Mouse (Mus musculus): ENCODE measurements at regions not wholly inside any gene's neighbourhood (a gene's known extent, or its start where the extent isn't known, plus 50 kb on each side); places are given as distances from the start of the nearest gene placed in this dataset.

- no peak for TF ChIP-seq CTCF (conservative IDR thresholded peaks at IDR 0.05 in 1 of 2, IDR thresholded peaks at IDR 0.05 in 1 of 2; ENCODE audit: low read depth in 2 of 2, low read length in 2 of 2)
- no peak for TF ChIP-seq RAD21 (IDR thresholded peaks at IDR 0.05; ENCODE audit: low read depth, low read length)
- TF ChIP-seq PAX5 (IDR thresholded peaks at IDR 0.05; ENCODE audit: low read length) = no peak
- TF ChIP-seq E2F4 (IDR thresholded peaks at IDR 0.05; ENCODE audit: insufficient replicate concordance, low read depth, low read length) = no peak
Observed at GRCm38 (mm10) chr3:8001027-8001426, 1380.8 kb upstream of the 1700008P02Rik start.

Measured in CH12.LX (cell line).